Mouse (Mus musculus): ENCODE results near the gene Iqcc.

GRCm38 (mm10) chr4:129584370-129584769, 34.5 kb downstream of the Iqcc start:
- TF ChIP-seq POLR2A (IDR thresholded peaks at IDR 0.05; ENCODE audit: control insufficient read depth, extremely low read depth, insufficient read depth, low read length, poor library complexity): no peak
- no peak for TF ChIP-seq CTCF (IDR thresholded peaks at IDR 0.05; ENCODE audit: borderline replicate concordance, control insufficient read depth, extremely low read depth, insufficient read depth, low read length, poor library complexity)

Measured in thymus, adult 2 months (tissue).